9 mouse cellular contexts compared by ENCODE assay signal in genomic region chr11:69685526-69686148, GRCm38 (mm10). TPM values are rescaled to one million over a fixed set of nuclear protein-coding genes. Genes with fewer than 3 reads are reported as not detected.
A peak's percentile ranks its signal among the peaks of the same experiment; 100 is the strongest.
DNase-seq lines count a peak whose midpoint lies in the region; ATAC-seq and TF ChIP-seq lines count a peak whose summit lies in the region.
"Had no signal": no experiment of that assay in that cellular context is flagged by ENCODE, and none has a peak within 500 bp of the region (broad histone marks: within the 10 kb centered on the region; RNA-seq: fewer than 3 reads in every experiment).

TSS of gene Tnfsf13 (minus strand) at chr11:69685784.

- WGBS in kidney, adult 2 months = 23% methylated on average over 10 of the region's 10 CpGs
- 50% methylated on average over 10 of the region's 10 CpGs for WGBS in lung, embryonic 15.5 days

- DNase-seq in ovary, adult 18-20 months (ENCODE audit: low spot score) = peak; percentile 78
- no peak for DNase-seq in ovary, postnatal 10 days (ENCODE audit: low spot score)
- peak; percentile 86 to 88 for DNase-seq in cerebellum, postnatal 25 days
- DNase-seq in heart, adult 18-20 months = peak; percentile 90 to 95
- DNase-seq in kidney, adult 2 months = peak; percentile 96
- DNase-seq in skeletal muscle tissue, adult 2 months (ENCODE audit: low read depth, low spot score) = peak; percentile 92
- no peak for DNase-seq in frontal cortex, postnatal 10 days (ENCODE audit: low spot score in 2 of 2)

- peak; percentile 79 for TF ChIP-seq POLR2A in kidney, adult 2 months (IDR thresholded peaks at IDR 0.05; ENCODE audit: low read depth, low read length)

- H3K4me1 ChIP-seq in kidney, adult 2 months (ENCODE audit: control insufficient read depth, insufficient read depth, low read length) = peaks cover 37% of the 10 kb centered on the region
- peaks cover 45% of the 10 kb centered on the region for H3K4me1 ChIP-seq in lung, embryonic 15.5 days

- H3K36me3 ChIP-seq in kidney, adult 2 months (ENCODE audit: control insufficient read depth, insufficient read depth, low read length) = no peaks in the 10 kb centered on the region
- H3K36me3 ChIP-seq in lung, embryonic 15.5 days = no peaks in the 10 kb centered on the region

- peak within 1 kb of the TSS; percentile 48; the same call in 1 of the 2 replicates for H3K4me3 ChIP-seq in kidney, adult 2 months (ENCODE audit: insufficient read depth, low read depth, low read length)
- peak within 1 kb of the TSS; percentile 2; the same call in 1 of the 2 replicates for H3K4me3 ChIP-seq in lung, embryonic 15.5 days

- peak within 1 kb of the TSS; percentile 36 for H3K9ac ChIP-seq in lung, embryonic 15.5 days
- H3K9ac ChIP-seq: liver, embryonic 14.5 days had no signal

- H3K4me2 ChIP-seq in lung, embryonic 15.5 days = peak within 1 kb of the TSS; percentile 45

- H3K9me3 ChIP-seq in lung, embryonic 15.5 days = no peaks in the 10 kb centered on the region

- TF ChIP-seq CTCF in kidney, adult 2 months (conservative IDR thresholded peaks at IDR 0.05; ENCODE audit: insufficient read depth, insufficient read length, low read depth, low read length) = no peak

- H3K27me3 ChIP-seq in kidney, adult 2 months (replicated peaks; ENCODE audit: control insufficient read depth, insufficient read depth, low read length) = no peaks in the 10 kb centered on the region
- no peaks in the 10 kb centered on the region for H3K27me3 ChIP-seq in lung, embryonic 15.5 days

- H3K27ac ChIP-seq in kidney, adult 2 months (ENCODE audit: insufficient read depth, low read depth, low read length) = peak within 1 kb of the TSS; percentile 100
- H3K27ac ChIP-seq in lung, embryonic 15.5 days = peak within 1 kb of the TSS; percentile 93
- H3K27ac ChIP-seq: liver, embryonic 14.5 days had no signal

- peak; percentile 47; the same call in 1 of the 2 replicates for ATAC-seq in lung, embryonic 15.5 days (ENCODE audit: borderline replicate concordance, extremely low read depth, low FRiP score, low TSS enrichment)

RNA-seq across cellular contexts. Expression of gene Tnfsf13, which starts in this region (rescaled TPM):
- total RNA-seq in heart, adult 18-20 months (2021) = 1 to 10 TPM; 1.5 to 1.7 TPM
- 3.8 and 4.1 TPM in 2 replicates for polyA plus RNA-seq in kidney, adult 2 months (2012; rRNA removed)
- polyA plus RNA-seq in lung, embryonic 15.5 days (2015; fragmentation: Nextera tagmentation; extraction: Ambion mirVana) = 1.0 and 1.1 TPM in 2 replicates

Comparison
In these comparisons a context has a peak if more than half of its experiments do, and no peak if none do; other contexts are left out.
1. DNase-seq: peak in ovary, adult 18-20 months (single experiment), cerebellum, postnatal 25 days (2 of 2), heart, adult 18-20 months (2 of 2), kidney, adult 2 months (single experiment) and skeletal muscle tissue, adult 2 months (single experiment); none in ovary, postnatal 10 days (single experiment) and frontal cortex, postnatal 10 days (0 of 2).